Mouse (Mus musculus) embryo, embryonic 11.5 days (tissue): ENCODE results near the gene Foxf1.
A peak's percentile ranks its signal among the peaks of the same experiment; 100 is the strongest.

Experiments used
- DNase-seq: peaks from one replicate; pipeline ENCODE4 v3.0.0-alpha.2; 2012; ENCODE audit warnings: low read depth, low spot score

The Foxf1 gene

GRCm38 (mm10) chr8:121082218-121083092 is 1.7 kb upstream of the Foxf1 start:
- no peak for DNase-seq

GRCm38 (mm10) chr8:121083093-121083935 is 872 bp upstream of the Foxf1 start:
- DNase-seq: no peak

GRCm38 (mm10) chr8:121083936-121084209 is 313 bp upstream of the Foxf1 start:
- no peak for DNase-seq

- DNase-seq: no peak
These were observed 825 bp downstream of the Foxf1 start for GRCm38 (mm10) chr8:121085011-121085410.

- no peak for DNase-seq
These were observed 1.4 kb downstream of the Foxf1 start for GRCm38 (mm10) chr8:121085561-121085960.

GRCm38 (mm10) chr8:121086004-121086900 is 2.1 kb downstream of the Foxf1 start:
- DNase-seq: no peak

- no peak for DNase-seq
These were observed 4.1 kb downstream of the Foxf1 start for GRCm38 (mm10) chr8:121088281-121088680.

- DNase-seq: no peak
These were observed 4.9 kb downstream of the Foxf1 start for GRCm38 (mm10) chr8:121088871-121089630.

GRCm38 (mm10) chr8:121089631-121090380 is 5.6 kb downstream of the Foxf1 start:
- DNase-seq: no peak

GRCm38 (mm10) chr8:121090716-121091115 is 6.5 kb downstream of the Foxf1 start:
- no peak for DNase-seq

- DNase-seq: no peak
These were observed 8.0 kb downstream of the Foxf1 start for GRCm38 (mm10) chr8:121092141-121092540.

- peak; percentile 84 for DNase-seq
These were observed 8.4 kb downstream of the Foxf1 start for GRCm38 (mm10) chr8:121092627-121093026.

GRCm38 (mm10) chr8:121093496-121093895 is 9.3 kb downstream of the Foxf1 start:
- DNase-seq: no peak

- DNase-seq: no peak
These were observed 20.0 kb downstream of the Foxf1 start for GRCm38 (mm10) chr8:121104049-121104818.

GRCm38 (mm10) chr8:121107668-121108656 is 23.8 kb downstream of the Foxf1 start, which contains the start of gene Mthfsd:
Mthfsd (minus strand) TSS chr8:121108392.
- peak; percentile 97 for DNase-seq

GRCm38 (mm10) chr8:121108657-121109056 is 24.5 kb downstream of the Foxf1 start:
- no peak for DNase-seq

GRCm38 (mm10) chr8:121111145-121111907 is 27.1 kb downstream of the Foxf1 start:
- DNase-seq: no peak
